Mouse (Mus musculus): ENCODE measurements around the gene Idh3g.

DNA sequence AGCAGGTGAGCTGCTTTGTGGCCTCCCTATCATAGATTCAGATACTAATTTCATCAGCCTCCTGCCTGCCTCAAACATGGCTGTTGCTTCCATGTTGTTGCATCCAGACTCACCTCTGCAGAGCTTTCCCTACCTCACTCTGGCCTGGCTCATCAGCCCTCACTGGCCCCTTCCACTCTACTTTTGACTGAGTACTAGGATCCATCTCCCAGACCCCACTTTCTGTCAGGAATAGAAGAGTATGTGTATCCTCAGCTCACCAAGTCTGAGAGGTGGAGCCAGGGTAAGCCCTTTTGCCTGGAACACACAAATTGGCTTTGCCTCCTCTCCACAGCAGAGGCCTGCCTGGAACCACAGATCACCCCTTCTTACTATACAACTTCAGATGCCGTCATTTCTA is 1.8 kb upstream of the Idh3g start:
- TF ChIP-seq CTCF (IDR thresholded peaks at IDR 0.05; ENCODE audit: low read depth) (no peak), EP300 (IDR thresholded peaks at IDR 0.05; ENCODE audit: low read depth) (no peak)
